In the genomic region with DNA sequence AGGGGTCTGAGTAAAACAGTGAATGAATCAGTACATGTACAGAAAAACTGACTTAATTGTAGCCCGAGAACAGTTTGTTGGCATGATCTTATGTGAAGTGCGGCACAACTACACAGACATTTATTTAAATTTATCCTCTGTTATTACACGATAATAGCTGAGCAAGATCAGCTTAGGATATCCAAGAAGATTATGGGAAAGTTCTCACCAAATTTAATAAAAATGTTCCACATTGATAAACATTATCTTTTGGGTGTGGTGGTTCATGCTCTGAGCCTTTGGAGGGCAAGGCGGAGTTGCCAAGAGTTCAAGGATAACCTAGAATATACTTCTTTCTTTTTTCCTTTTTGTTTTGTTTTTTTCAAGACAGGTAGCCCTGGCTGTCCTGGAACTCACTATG, we compare ENCODE assay signal across 12 mouse cellular contexts.
"Had no signal": no experiment of that assay in that cellular context is flagged by ENCODE, and none has a peak within 500 bp of the region (broad histone marks: within the 10 kb centered on the region; RNA-seq: fewer than 3 reads in every experiment).

No protein-coding gene starts in this region.

- H3K9me3 ChIP-seq: intestine, embryonic 15.5 days; limb, embryonic 12.5 days; lung, embryonic 15.5 days; midbrain, embryonic 13.5 days; neural tube, embryonic 15.5 days had no signal

- H3K4me3 ChIP-seq: intestine, embryonic 15.5 days; layer of hippocampus, adult 2 months; limb, embryonic 12.5 days; lung, embryonic 15.5 days; midbrain, embryonic 13.5 days; neural tube, embryonic 15.5 days had no signal

- ATAC-seq: intestine, embryonic 15.5 days; midbrain, embryonic 13.5 days had no signal

- DNase-seq: kidney, adult 18-20 months; kidney, postnatal 10 days; kidney, postnatal 4 days; right cerebral cortex, adult 18-20 months; thymus, postnatal 14 days had no signal

- H3K27ac ChIP-seq: intestine, embryonic 15.5 days; layer of hippocampus, adult 2 months; limb, embryonic 12.5 days; lung, embryonic 15.5 days; midbrain, embryonic 13.5 days; neural tube, embryonic 15.5 days; stomach, postnatal 0 days had no signal

- H3K27me3 ChIP-seq: intestine, embryonic 15.5 days; limb, embryonic 12.5 days; lung, embryonic 15.5 days; midbrain, embryonic 13.5 days; neural tube, embryonic 15.5 days had no signal

- H3K4me2 ChIP-seq: intestine, embryonic 15.5 days; limb, embryonic 12.5 days; lung, embryonic 15.5 days; midbrain, embryonic 13.5 days; neural tube, embryonic 15.5 days had no signal

- H3K9ac ChIP-seq: intestine, embryonic 15.5 days; lung, embryonic 15.5 days; midbrain, embryonic 13.5 days; neural tube, embryonic 15.5 days had no signal
